Mouse (Mus musculus): Measurements from ENCODE around the gene Gm9780. TPM values are rescaled to one million over a fixed set of nuclear protein-coding genes. Genes with fewer than 3 reads are reported as not detected.
"Not testable (repeated sequence)": the region's sequence is repeated elsewhere in the genome, so short reads cannot be mapped to it uniquely, and the experiment has no call there.

The Gm9780 gene
- 1 to 10 TPM; 1.2 to 3.3 TPM for total RNA-seq (2021)

GRCm38 (mm10) chr14:26042611-26043010 lies at the start of gene Gm9780:
Gene Gm9780, minus strand, starts transcription at chr14:26042711.
- intact Hi-C loops (cut with DNase I); DNase-seq (ENCODE audit: extremely low spot score in 1 of 2, low spot score in 2 of 2): not testable (repeated sequence)

- DNase-seq (ENCODE audit: extremely low spot score in 1 of 2, low spot score in 2 of 2); intact Hi-C loops (cut with DNase I): not testable (repeated sequence)
These were observed 39.5 kb upstream of the Gm9780 start, which contains the start of gene Cphx3 for GRCm38 (mm10) chr14:26081997-26082396. Gene Cphx3, plus strand, starts transcription at chr14:26082297.

- intact Hi-C loops (cut with DNase I); DNase-seq (ENCODE audit: extremely low spot score in 1 of 2, low spot score in 2 of 2): not testable (repeated sequence)
These were observed 38.7 kb upstream of the Gm9780 start, which contains the start of gene Cphx2 for GRCm38 (mm10) chr14:26081216-26081615. Gene Cphx2, plus strand, starts transcription at chr14:26081516.

GRCm38 (mm10) chr14:26076620-26077390 lies 34.3 kb upstream of the Gm9780 start:
- intact Hi-C loops (cut with DNase I), result not testable (repeated sequence)

GRCm38 (mm10) chr14:26067325-26067633 lies 24.8 kb upstream of the Gm9780 start, which contains the start of gene Tmem254c:
Gene Tmem254c, minus strand, starts transcription at chr14:26067355.
- intact Hi-C loops (cut with DNase I); DNase-seq (ENCODE audit: extremely low spot score in 1 of 2, low spot score in 2 of 2): not testable (repeated sequence)

More at GRCm38 (mm10) chr14:26076620-26077390, 34.3 kb upstream of the Gm9780 start:
- DNase-seq (ENCODE audit: extremely low spot score in 1 of 2, low spot score in 2 of 2), result not testable (repeated sequence)

- DNase-seq (ENCODE audit: extremely low spot score in 1 of 2, low spot score in 2 of 2); intact Hi-C loops (cut with DNase I): not testable (repeated sequence)
These were observed 24.2 kb upstream of the Gm9780 start for GRCm38 (mm10) chr14:26066574-26067324.

GRCm38 (mm10) chr14:26059362-26059761 lies 16.9 kb upstream of the Gm9780 start:
- DNase-seq (ENCODE audit: extremely low spot score in 1 of 2, low spot score in 2 of 2); intact Hi-C loops (cut with DNase I): not testable (repeated sequence)

GRCm38 (mm10) chr14:26058184-26058583 lies 15.7 kb upstream of the Gm9780 start:
- intact Hi-C loops (cut with DNase I); DNase-seq (ENCODE audit: extremely low spot score in 1 of 2, low spot score in 2 of 2): not testable (repeated sequence)

- intact Hi-C loops (cut with DNase I); DNase-seq (ENCODE audit: extremely low spot score in 1 of 2, low spot score in 2 of 2): not testable (repeated sequence)
These were observed 6.3 kb upstream of the Gm9780 start for GRCm38 (mm10) chr14:26048767-26049166.

GRCm38 (mm10) chr14:26047026-26047425 lies 4.5 kb upstream of the Gm9780 start:
- DNase-seq (ENCODE audit: extremely low spot score in 1 of 2, low spot score in 2 of 2); intact Hi-C loops (cut with DNase I): not testable (repeated sequence)

GRCm38 (mm10) chr14:26045007-26045406 lies 2.5 kb upstream of the Gm9780 start:
- intact Hi-C loops (cut with DNase I); DNase-seq (ENCODE audit: extremely low spot score in 1 of 2, low spot score in 2 of 2): not testable (repeated sequence)

- intact Hi-C loops (cut with DNase I); DNase-seq (ENCODE audit: extremely low spot score in 1 of 2, low spot score in 2 of 2): not testable (repeated sequence)
These were observed 7.1 kb downstream of the Gm9780 start for GRCm38 (mm10) chr14:26035439-26035838.

- intact Hi-C loops (cut with DNase I); DNase-seq (ENCODE audit: extremely low spot score in 1 of 2, low spot score in 2 of 2): not testable (repeated sequence)
These were observed 8.1 kb downstream of the Gm9780 start for GRCm38 (mm10) chr14:26034364-26034763.

GRCm38 (mm10) chr14:26025653-26026052 lies 16.9 kb downstream of the Gm9780 start:
- DNase-seq (ENCODE audit: extremely low spot score in 1 of 2, low spot score in 2 of 2); intact Hi-C loops (cut with DNase I): not testable (repeated sequence)

- DNase-seq (ENCODE audit: extremely low spot score in 1 of 2, low spot score in 2 of 2); intact Hi-C loops (cut with DNase I): not testable (repeated sequence)
These were observed 19.7 kb downstream of the Gm9780 start for GRCm38 (mm10) chr14:26022831-26023230.

GRCm38 (mm10) chr14:26021555-26021954 lies 21.0 kb downstream of the Gm9780 start:
- intact Hi-C loops (cut with DNase I); DNase-seq (ENCODE audit: extremely low spot score in 1 of 2, low spot score in 2 of 2): not testable (repeated sequence)

GRCm38 (mm10) chr14:26016414-26016813 lies 26.1 kb downstream of the Gm9780 start:
- DNase-seq (ENCODE audit: extremely low spot score in 1 of 2, low spot score in 2 of 2); intact Hi-C loops (cut with DNase I): not testable (repeated sequence)

- DNase-seq (ENCODE audit: extremely low spot score in 1 of 2, low spot score in 2 of 2); intact Hi-C loops (cut with DNase I): not testable (repeated sequence)
These were observed 35.0 kb downstream of the Gm9780 start for GRCm38 (mm10) chr14:26007462-26007861.

- DNase-seq (ENCODE audit: extremely low spot score in 1 of 2, low spot score in 2 of 2), result peak in 1 of 2 experiments; percentile 20
- intact Hi-C loops (cut with DNase I), result not testable (repeated sequence)
These were observed 60.6 kb downstream of the Gm9780 start for GRCm38 (mm10) chr14:25981880-25982279.

Measured in left cerebral cortex, postnatal 10 days (tissue).